Mouse (Mus musculus): ENCODE data around the gene Cntnap2. TPM values are rescaled to one million over a fixed set of nuclear protein-coding genes. Genes with fewer than 3 reads are reported as not detected.
A peak's percentile ranks its signal among the peaks of the same experiment; 100 is the strongest.

Cntnap2 gene
- polyA plus RNA-seq, 1 experiment from 2014 or later = 1.5 TPM

GRCm38 (mm10) chr6:46918701-46919274 is 1859.6 kb downstream of the Cntnap2 start:
- Histone ChIP-seq H3K9me3 (replicated peaks) (no peaks in the 10 kb centered on the region), H3K4me1 (no peaks in the 10 kb centered on the region), H3K4me3 (no peak overlapping the region), H3K27me3 (ENCODE audit: low read depth, poor library complexity, severe bottlenecking) (no peaks in the 10 kb centered on the region), H3K27ac (no peak overlapping the region), H3K36me3 (no peaks in the 10 kb centered on the region)
- no peak for DNase-seq (ENCODE audit: low spot score)
- 83% methylated on average over 8 of the region's 8 CpGs for WGBS

GRCm38 (mm10) chr6:46919973-46920372 is 1860.8 kb downstream of the Cntnap2 start:
- no peak overlapping the region for H3K27ac ChIP-seq
- H3K4me3 ChIP-seq = no peak overlapping the region
- H3K27me3 ChIP-seq (ENCODE audit: low read depth, poor library complexity, severe bottlenecking) = no peaks in the 10 kb centered on the region
- H3K36me3 ChIP-seq = no peaks in the 10 kb centered on the region
- H3K4me1 ChIP-seq = no peaks in the 10 kb centered on the region
- WGBS = 85% methylated on average over 3 of the region's 3 CpGs
- H3K9me3 ChIP-seq (replicated peaks) = no peaks in the 10 kb centered on the region
- DNase-seq (ENCODE audit: low spot score) = no peak

- no peak for DNase-seq (ENCODE audit: low spot score)
- H3K27me3 ChIP-seq (ENCODE audit: low read depth, poor library complexity, severe bottlenecking) = no peaks in the 10 kb centered on the region
- no peak overlapping the region for H3K4me3 ChIP-seq
- H3K9me3 ChIP-seq (replicated peaks) = no peaks in the 10 kb centered on the region
- no peaks in the 10 kb centered on the region for H3K4me1 ChIP-seq
- H3K36me3 ChIP-seq = no peaks in the 10 kb centered on the region
- no peak overlapping the region for H3K27ac ChIP-seq
- WGBS = 52% methylated on average over 7 of the region's 7 CpGs
Observed at GRCm38 (mm10) chr6:46924709-46925108, 1865.6 kb downstream of the Cntnap2 start.

GRCm38 (mm10) chr6:46945703-46946102 is 1886.5 kb downstream of the Cntnap2 start:
- no peaks in the 10 kb centered on the region for H3K27me3 ChIP-seq (ENCODE audit: low read depth, poor library complexity, severe bottlenecking)
- no peak overlapping the region for H3K4me3 ChIP-seq
- H3K4me1 ChIP-seq = no peaks in the 10 kb centered on the region
- 82% methylated on average over 4 of the region's 4 CpGs for WGBS
- H3K36me3 ChIP-seq = no peaks in the 10 kb centered on the region
- H3K9me3 ChIP-seq (replicated peaks) = no peaks in the 10 kb centered on the region
- DNase-seq (ENCODE audit: low spot score) = no peak
- H3K27ac ChIP-seq = no peak overlapping the region

GRCm38 (mm10) chr6:46961022-46961686 is 1902.0 kb downstream of the Cntnap2 start:
- Histone ChIP-seq H3K27me3 (ENCODE audit: low read depth, poor library complexity, severe bottlenecking) (no peaks in the 10 kb centered on the region), H3K9me3 (replicated peaks) (no peaks in the 10 kb centered on the region), H3K4me1 (no peaks in the 10 kb centered on the region), H3K27ac (no peak overlapping the region), H3K36me3 (no peaks in the 10 kb centered on the region), H3K4me3 (no peak overlapping the region)
- DNase-seq (ENCODE audit: low spot score) = peak; percentile 83
- WGBS = 38% methylated on average over 10 of the region's 10 CpGs

- WGBS = 83% methylated on average over 2 of the region's 2 CpGs
- DNase-seq (ENCODE audit: low spot score) = no peak
Observed at GRCm38 (mm10) chr6:46963261-46963660, 1904.1 kb downstream of the Cntnap2 start.

GRCm38 (mm10) chr6:46963693-46964092 is 1904.5 kb downstream of the Cntnap2 start:
- no peak for DNase-seq (ENCODE audit: low spot score)
- Histone ChIP-seq H3K27ac (no peak overlapping the region), H3K36me3 (no peaks in the 10 kb centered on the region), H3K9me3 (replicated peaks) (no peaks in the 10 kb centered on the region), H3K27me3 (ENCODE audit: low read depth, poor library complexity, severe bottlenecking) (no peaks in the 10 kb centered on the region), H3K4me3 (no peak overlapping the region), H3K4me1 (no peaks in the 10 kb centered on the region)
- 81% methylated on average over 3 of the region's 3 CpGs for WGBS

More at GRCm38 (mm10) chr6:46963261-46963660, 1904.1 kb downstream of the Cntnap2 start:
- H3K4me1 ChIP-seq = no peaks in the 10 kb centered on the region
- no peaks in the 10 kb centered on the region for H3K36me3 ChIP-seq
- H3K27me3 ChIP-seq (ENCODE audit: low read depth, poor library complexity, severe bottlenecking) = no peaks in the 10 kb centered on the region
- no peaks in the 10 kb centered on the region for H3K9me3 ChIP-seq (replicated peaks)
- no peak overlapping the region for H3K27ac ChIP-seq
- no peak overlapping the region for H3K4me3 ChIP-seq

- H3K36me3 ChIP-seq = no peaks in the 10 kb centered on the region
- H3K27ac ChIP-seq = no peak overlapping the region
- no peaks in the 10 kb centered on the region for H3K9me3 ChIP-seq (replicated peaks)
- no peak overlapping the region for H3K4me3 ChIP-seq
- 87% methylated on average over 2 of the region's 2 CpGs for WGBS
- no peaks in the 10 kb centered on the region for H3K4me1 ChIP-seq
- no peaks in the 10 kb centered on the region for H3K27me3 ChIP-seq (ENCODE audit: low read depth, poor library complexity, severe bottlenecking)
- DNase-seq (ENCODE audit: low spot score) = no peak
Observed at GRCm38 (mm10) chr6:46972640-46973039, 1913.5 kb downstream of the Cntnap2 start.

GRCm38 (mm10) chr6:46996010-46996602 is 1936.9 kb downstream of the Cntnap2 start:
- Histone ChIP-seq H3K4me1 (no peaks in the 10 kb centered on the region), H3K4me3 (no peak overlapping the region), H3K27me3 (ENCODE audit: low read depth, poor library complexity, severe bottlenecking) (no peaks in the 10 kb centered on the region), H3K27ac (no peak overlapping the region), H3K9me3 (replicated peaks) (no peaks in the 10 kb centered on the region), H3K36me3 (no peaks in the 10 kb centered on the region)
- DNase-seq (ENCODE audit: low spot score) = no peak
- whole genome bisulfite sequencing = 90% methylated on average over 6 of the region's 6 CpGs

GRCm38 (mm10) chr6:47004430-47004829 is 1945.3 kb downstream of the Cntnap2 start:
- H3K4me1 ChIP-seq = no peaks in the 10 kb centered on the region
- no peaks in the 10 kb centered on the region for H3K9me3 ChIP-seq (replicated peaks)
- no peak overlapping the region for H3K27ac ChIP-seq
- no peaks in the 10 kb centered on the region for H3K36me3 ChIP-seq
- H3K4me3 ChIP-seq = no peak overlapping the region
- 87% methylated on average over 3 of the region's 3 CpGs for WGBS
- no peak for DNase-seq (ENCODE audit: low spot score)
- H3K27me3 ChIP-seq (ENCODE audit: low read depth, poor library complexity, severe bottlenecking) = no peaks in the 10 kb centered on the region

- Histone ChIP-seq H3K4me3 (no peak overlapping the region), H3K27ac (no peak overlapping the region), H3K27me3 (ENCODE audit: low read depth, poor library complexity, severe bottlenecking) (no peaks in the 10 kb centered on the region), H3K4me1 (no peaks in the 10 kb centered on the region), H3K9me3 (replicated peaks) (no peaks in the 10 kb centered on the region), H3K36me3 (no peaks in the 10 kb centered on the region)
- 88% methylated on average over 4 of the region's 4 CpGs for WGBS
- DNase-seq (ENCODE audit: low spot score) = no peak
Observed at GRCm38 (mm10) chr6:47012933-47013332, 1953.8 kb downstream of the Cntnap2 start.

- Histone ChIP-seq H3K9me3 (replicated peaks) (no peaks in the 10 kb centered on the region), H3K4me3 (no peak overlapping the region), H3K36me3 (no peaks in the 10 kb centered on the region), H3K27ac (no peak overlapping the region), H3K4me1 (no peaks in the 10 kb centered on the region), H3K27me3 (ENCODE audit: low read depth, poor library complexity, severe bottlenecking) (no peaks in the 10 kb centered on the region)
- DNase-seq (ENCODE audit: low spot score) = peak; percentile 87
- WGBS = 13% methylated on average over 4 of the region's 4 CpGs
Observed at GRCm38 (mm10) chr6:47013535-47013934, 1954.4 kb downstream of the Cntnap2 start.

- H3K27me3 ChIP-seq (ENCODE audit: low read depth, poor library complexity, severe bottlenecking) = no peaks in the 10 kb centered on the region
- H3K9me3 ChIP-seq (replicated peaks) = no peaks in the 10 kb centered on the region
- H3K4me3 ChIP-seq = no peak overlapping the region
- 89% methylated on average over 1 of the region's 1 CpGs for WGBS
- H3K27ac ChIP-seq = no peak overlapping the region
- DNase-seq (ENCODE audit: low spot score) = no peak
- H3K4me1 ChIP-seq = no peaks in the 10 kb centered on the region
- H3K36me3 ChIP-seq = no peaks in the 10 kb centered on the region
Observed at GRCm38 (mm10) chr6:47014886-47015586, 1955.9 kb downstream of the Cntnap2 start.
